Mouse (Mus musculus) adrenal gland, postnatal 14 days (tissue): ENCODE measurements at regions not wholly inside any gene's neighbourhood (a gene's known extent, or its start where the extent isn't known, plus 50 kb on each side); places are given as distances from the start of the nearest gene placed in this dataset.

Source experiments
- DNase-seq: peaks from one replicate; pipeline ENCODE4 v3.0.0; 2021; ENCODE audit warnings: mixed read lengths

DNA sequence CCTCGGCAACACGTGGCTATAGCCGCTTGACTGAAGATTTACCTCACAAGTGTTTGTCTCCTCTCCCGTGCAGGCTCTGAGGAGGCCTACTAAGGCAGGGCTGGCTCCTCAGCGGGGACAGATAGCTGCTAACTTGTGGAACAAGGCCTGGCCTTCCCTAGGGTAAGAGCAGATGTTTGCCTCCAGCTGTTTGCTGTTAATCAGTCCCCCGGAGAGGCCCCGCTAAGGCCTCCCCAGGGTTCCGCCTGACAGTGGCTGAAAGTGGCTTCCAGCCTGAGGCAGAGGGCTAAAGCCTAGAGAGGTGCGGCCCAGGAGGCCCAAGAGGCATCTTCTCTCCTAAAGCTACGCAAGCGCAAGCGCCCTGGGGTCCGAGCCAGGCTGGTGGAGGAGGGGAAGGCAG lies 52.1 kb upstream of the Dlx4 start:
- DNase-seq: no peak

DNA sequence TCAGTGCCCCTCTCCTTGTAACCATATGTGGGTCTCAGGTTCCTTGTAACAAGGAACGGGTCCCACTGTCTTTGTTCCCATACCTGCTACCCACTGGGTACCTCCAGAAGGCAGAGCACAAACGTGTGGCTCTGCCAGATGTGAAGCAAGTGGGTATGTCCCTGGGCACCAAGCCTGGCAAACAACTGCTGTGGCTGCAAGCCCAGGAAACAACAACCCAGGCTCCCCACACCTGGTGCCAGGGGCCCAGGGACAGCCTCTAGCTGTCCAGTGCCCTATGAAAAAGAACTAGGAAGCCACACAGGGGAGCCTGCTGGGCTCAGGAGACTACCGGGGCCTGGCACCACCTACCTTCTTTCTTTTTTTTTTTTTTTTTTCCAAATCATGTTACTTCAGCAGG lies 54.9 kb upstream of the Dlx4 start:
- DNase-seq: peak; percentile 67

- DNase-seq: peak; percentile 58
These were observed 50.9 kb upstream of the Tac4 start for GRCm38 (mm10) chr11:95210185-95211030.

DNA sequence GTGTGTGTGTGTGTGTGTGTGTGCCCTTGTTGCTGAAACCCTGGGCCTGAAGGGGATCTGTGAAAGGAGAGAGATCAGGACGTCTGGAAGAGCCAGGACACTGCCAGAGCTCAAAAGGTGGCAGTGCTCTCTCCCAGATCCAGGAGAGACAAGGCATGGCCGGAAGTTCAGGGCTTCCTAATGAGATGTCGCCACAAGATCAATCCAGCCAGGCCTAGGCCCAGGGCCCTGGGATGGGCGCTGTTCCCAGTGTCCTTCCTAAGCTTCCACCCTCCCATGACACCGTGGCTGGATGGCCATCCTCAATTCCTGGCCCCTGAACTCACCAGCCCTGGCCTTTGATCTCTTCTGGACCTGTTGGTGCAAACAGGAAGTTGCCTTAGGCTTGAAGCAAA lies 50.3 kb upstream of the Tac4 start:
- DNase-seq: no peak
